Mouse (Mus musculus): Measurements from ENCODE around the gene Pdf. TPM values are rescaled to one million over a fixed set of nuclear protein-coding genes. Genes with fewer than 3 reads are reported as not detected.
"Not testable (repeated sequence)": the region's sequence is repeated elsewhere in the genome, so short reads cannot be mapped to it uniquely, and the experiment has no call there.

The Pdf gene
- polyA plus RNA-seq, 1 experiment from 2014 or later, result 41.3 TPM

DNA sequence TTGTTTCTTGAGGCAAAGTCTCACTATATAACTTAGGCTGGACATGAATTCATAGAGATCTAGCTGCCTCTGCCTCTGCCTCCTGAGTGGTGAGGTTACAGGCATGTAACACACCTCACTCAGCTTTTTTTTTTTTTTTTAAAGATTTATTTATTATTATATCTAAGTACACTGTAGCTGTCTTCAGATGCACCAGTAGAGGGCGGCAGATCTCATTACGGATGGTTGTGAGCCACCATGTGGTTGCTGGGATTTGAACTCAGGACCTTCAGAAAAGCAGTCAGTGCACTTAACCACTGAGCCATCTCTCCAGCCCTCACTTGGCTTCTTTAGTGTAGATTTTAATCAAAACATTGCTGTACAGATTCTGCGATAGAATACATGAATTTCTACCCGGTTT is 52.1 kb downstream of the Pdf start:
- not testable (repeated sequence) for H3K9ac ChIP-seq; ATAC-seq (ENCODE audit: low FRiP score, low read depth); H3K27me3 ChIP-seq; H3K36me3 ChIP-seq; H3K27ac ChIP-seq (replicated peaks); H3K4me3 ChIP-seq; H3K4me1 ChIP-seq (replicated peaks); H3K4me2 ChIP-seq; H3K9me3 ChIP-seq
- 90% methylated on average over 4 of the region's 4 CpGs for WGBS

Small RNA genes lying within 50 kb of the gene (microRNA-seq; reads per million reads assigned to microRNA genes)
- gene Mir7075, result 2.2 reads per million, percentile 3 among the genes with 10 or more reads in this experiment

Other genes starting within 250 kb of the Pdf start
- gene Has3, start 178.4 kb downstream of the Pdf start, polyA plus RNA-seq (2015; fragmentation: Nextera tagmentation; extraction: Ambion mirVana), result 0.92 and 1.5 TPM in 2 replicates
- 42.2 and 42.5 TPM in 2 replicates for gene Utp4, start 155.0 kb downstream of the Pdf start, polyA plus RNA-seq (2015; fragmentation: Nextera tagmentation; extraction: Ambion mirVana)
- gene Sntb2, start 112.9 kb downstream of the Pdf start, polyA plus RNA-seq (2015; fragmentation: Nextera tagmentation; extraction: Ambion mirVana), result 6.5 and 6.7 TPM in 2 replicates
- 143 and 147 TPM in 2 replicates for gene Vps4a, start 17.4 kb downstream of the Pdf start, polyA plus RNA-seq (2015; fragmentation: Nextera tagmentation; extraction: Ambion mirVana)
- gene Cog8, start 8.1 kb upstream of the Pdf start, polyA plus RNA-seq (2015; fragmentation: Nextera tagmentation; extraction: Ambion mirVana), result 44.2 and 45.3 TPM in 2 replicates
- gene Nip7, start 8.3 kb upstream of the Pdf start, polyA plus RNA-seq (2015; fragmentation: Nextera tagmentation; extraction: Ambion mirVana), result 62.2 and 65.6 TPM in 2 replicates
- gene Tmed6, start 17.0 kb upstream of the Pdf start, polyA plus RNA-seq (2015; fragmentation: Nextera tagmentation; extraction: Ambion mirVana), result not detected in 2 replicates
- 23.9 and 26.8 TPM in 2 replicates for gene Terf2, start 47.9 kb upstream of the Pdf start, polyA plus RNA-seq (2015; fragmentation: Nextera tagmentation; extraction: Ambion mirVana)
- gene Cyb5b, start 102.0 kb upstream of the Pdf start, polyA plus RNA-seq (2015; fragmentation: Nextera tagmentation; extraction: Ambion mirVana), result 99.6 and 103 TPM in 2 replicates
- 9.5 and 11.1 TPM in 2 replicates for gene Nfat5, start 244.9 kb upstream of the Pdf start, polyA plus RNA-seq (2015; fragmentation: Nextera tagmentation; extraction: Ambion mirVana)

Measured in hindbrain, embryonic 15.5 days (tissue).